Mouse (Mus musculus) intestine, postnatal 0 days (tissue): ENCODE results near the gene Prdm13. TPM values are rescaled to one million over a fixed set of nuclear protein-coding genes. Genes with fewer than 3 reads are reported as not detected.
A peak's percentile ranks its signal among the peaks of the same experiment; 100 is the strongest.

Experiments used
- ATAC-seq: fragments of 200-750 bp; cut with Nextera tagmentation; 2 replicates; pipeline ENCODE4 v1.8.0; 2017; ENCODE audit warnings: mild to moderate bottlenecking, moderate TSS enrichment, moderate library complexity
- H3K27ac ChIP-seq: fragments of 300-500 bp; sonication (generic); 2 replicates; pipeline ENCODE4 v1.5.1; 2014; ENCODE audit warnings: mild to moderate bottlenecking, low read depth, low read length, moderate library complexity
- H3K27me3 ChIP-seq: fragments of 300-500 bp; sonication (generic); replicated peaks from 2 replicates; pipeline ENCODE4 v1.6.1; 2014; ENCODE audit warnings: low read length, mixed read lengths; ENCODE audit not compliant: control insufficient read depth, insufficient read depth
- H3K36me3 ChIP-seq: fragments of 300-500 bp; sonication (generic); 2 replicates; pipeline ENCODE4 v1.6.1; 2014; ENCODE audit warnings: mild to moderate bottlenecking, moderate library complexity; ENCODE audit not compliant: control insufficient read depth, insufficient read depth
- H3K4me1 ChIP-seq: fragments of 300-500 bp; sonication (generic); replicated peaks from 2 replicates; pipeline ENCODE4 v1.6.1; 2014; ENCODE audit warnings: antibody characterized with exemption, low read length, mixed read lengths; ENCODE audit not compliant: control insufficient read depth, insufficient read depth
- H3K4me2 ChIP-seq: fragments of 300-500 bp; sonication (generic); replicated peaks from 2 replicates; pipeline ENCODE4 v1.6.1; 2014; ENCODE audit warnings: low read depth, mild to moderate bottlenecking, moderate library complexity
- H3K4me3 ChIP-seq: fragments of 300-500 bp; sonication (generic); 2 replicates; pipeline ENCODE4 v1.5.1; 2014; ENCODE audit warnings: low read depth, low read length
- H3K9ac ChIP-seq: fragments of 300-500 bp; sonication (generic); 2 replicates; pipeline ENCODE4 v1.6.1; 2014; ENCODE audit warnings: mild to moderate bottlenecking, low read depth, low read length
- H3K9me3 ChIP-seq: fragments of 300-500 bp; sonication (generic); 2 replicates; pipeline ENCODE4 v1.6.1; 2016; ENCODE audit warnings: mixed run types; ENCODE audit not compliant: control insufficient read depth
- CTCF ChIP-seq: sonication (generic); IDR thresholded peaks from 2 replicates; pipeline ENCODE4 v1.5.1; 2016; ENCODE audit warnings: low read depth, mild to moderate bottlenecking, control low read depth, antibody characterized with exemption, moderate library complexity
- WGBS: fragments of 180-500 bp; shearing (Covaris S2); extraction: QIAGEN DNeasy Blood & Tissue Kit; methylation state at CpG from one replicate; pipeline ENCODE4 v1.1.7; 2014; 5-methylcytosine and 5-hydroxymethylcytosine counted together
- polyA plus RNA-seq: library from polyadenylated mRNA; unstranded; fragments of >200 nt; fragmentation: Nextera tagmentation; extraction: Ambion mirVana; gene quantifications from 2 replicates; pipeline ENCODE4 v1.2.1, GENCODE M21; 2015

The Prdm13 gene
- polyA plus RNA-seq, 1 experiment from 2014 or later = not detected

- Histone ChIP-seq H3K4me3 (peak overlapping the region; percentile 50), H3K9me3 (no peaks in the 10 kb centered on the region), H3K36me3 (no peaks in the 10 kb centered on the region), H3K4me2 (peak overlapping the region; percentile 75), H3K27me3 (peaks cover 93% of the 10 kb centered on the region), H3K9ac (no peak overlapping the region), H3K4me1 (peaks cover 3% of the 10 kb centered on the region; the same call in 1 of the 2 replicates), H3K27ac (no peak overlapping the region)
- TF ChIP-seq CTCF = peak; percentile 41
- ATAC-seq = peak; percentile 53
- WGBS = under 1% methylated on average over 56 of the region's 79 CpGs
These were observed 6.7 kb downstream of the Prdm13 start for GRCm38 (mm10) chr4:21678975-21679623.

- Histone ChIP-seq H3K4me2 (peak overlapping the region; percentile 75), H3K4me1 (peaks cover 3% of the 10 kb centered on the region; the same call in 1 of the 2 replicates), H3K36me3 (no peaks in the 10 kb centered on the region), H3K9me3 (no peaks in the 10 kb centered on the region), H3K4me3 (peak overlapping the region; percentile 50), H3K27me3 (peaks cover 89% of the 10 kb centered on the region), H3K9ac (no peak overlapping the region), H3K27ac (no peak overlapping the region)
- ATAC-seq = 0 out of 2 replicates have a peak, but pooled peaks have one; percentile 13
- 2% methylated on average over 83 of the region's 84 CpGs for WGBS
- TF ChIP-seq CTCF = no peak
These were observed 7.4 kb downstream of the Prdm13 start for GRCm38 (mm10) chr4:21678101-21678974.

- ATAC-seq = no peak
- Histone ChIP-seq H3K4me3 (no peak overlapping the region), H3K36me3 (no peaks in the 10 kb centered on the region), H3K27ac (no peak overlapping the region), H3K4me2 (no peak overlapping the region), H3K27me3 (peaks cover 66% of the 10 kb centered on the region), H3K9me3 (no peaks in the 10 kb centered on the region), H3K9ac (no peak overlapping the region), H3K4me1 (peaks cover 3% of the 10 kb centered on the region; the same call in 1 of the 2 replicates)
- WGBS = 7% methylated on average over 8 of the region's 8 CpGs
- TF ChIP-seq CTCF = no peak
These were observed 11.1 kb downstream of the Prdm13 start for GRCm38 (mm10) chr4:21674691-21675090.

- H3K27me3 ChIP-seq = peaks cover 60% of the 10 kb centered on the region
These were observed 11.7 kb downstream of the Prdm13 start for GRCm38 (mm10) chr4:21674042-21674441.

GRCm38 (mm10) chr4:21665961-21666360 is 19.8 kb downstream of the Prdm13 start:
- Histone ChIP-seq H3K36me3 (no peaks in the 10 kb centered on the region), H3K4me1 (no peaks in the 10 kb centered on the region), H3K4me3 (no peak overlapping the region), H3K9me3 (no peaks in the 10 kb centered on the region), H3K9ac (no peak overlapping the region), H3K4me2 (no peak overlapping the region), H3K27ac (no peak overlapping the region), H3K27me3 (no peaks in the 10 kb centered on the region; the same call in none of the 2 replicates)
- WGBS = 20% methylated on average over 5 of the region's 5 CpGs
- no peak for ATAC-seq
- TF ChIP-seq CTCF = no peak

More at GRCm38 (mm10) chr4:21674042-21674441, 11.7 kb downstream of the Prdm13 start:
- Histone ChIP-seq H3K27ac (no peak overlapping the region), H3K36me3 (no peaks in the 10 kb centered on the region), H3K9me3 (no peaks in the 10 kb centered on the region), H3K9ac (no peak overlapping the region), H3K4me2 (no peak overlapping the region), H3K4me3 (no peak overlapping the region), H3K4me1 (peaks cover 3% of the 10 kb centered on the region; the same call in 1 of the 2 replicates)
- no peak for TF ChIP-seq CTCF
- 5% methylated on average over 17 of the region's 17 CpGs for WGBS
- no peak for ATAC-seq

GRCm38 (mm10) chr4:21658184-21658583 is 27.6 kb downstream of the Prdm13 start:
- no peaks in the 10 kb centered on the region for H3K36me3 ChIP-seq
- H3K9ac ChIP-seq = no peak overlapping the region
- no peak overlapping the region for H3K4me2 ChIP-seq
- WGBS = 23% methylated on average over 3 of the region's 3 CpGs
- ATAC-seq = no peak
- no peaks in the 10 kb centered on the region for H3K4me1 ChIP-seq
- H3K27me3 ChIP-seq = no peaks in the 10 kb centered on the region
- no peak overlapping the region for H3K27ac ChIP-seq
- no peak overlapping the region for H3K4me3 ChIP-seq
- no peaks in the 10 kb centered on the region for H3K9me3 ChIP-seq
- TF ChIP-seq CTCF = no peak
